Mouse (Mus musculus): Measurements from ENCODE around the gene C130026I21Rik. TPM values are rescaled to one million over a fixed set of nuclear protein-coding genes. Genes with fewer than 3 reads are reported as not detected.
"Not testable (repeated sequence)": the region's sequence is repeated elsewhere in the genome, so short reads cannot be mapped to it uniquely, and the experiment has no call there.

Gene C130026I21Rik
- polyA plus RNA-seq, 1 experiment from 2014 or later, result 1.1 TPM

DNA sequence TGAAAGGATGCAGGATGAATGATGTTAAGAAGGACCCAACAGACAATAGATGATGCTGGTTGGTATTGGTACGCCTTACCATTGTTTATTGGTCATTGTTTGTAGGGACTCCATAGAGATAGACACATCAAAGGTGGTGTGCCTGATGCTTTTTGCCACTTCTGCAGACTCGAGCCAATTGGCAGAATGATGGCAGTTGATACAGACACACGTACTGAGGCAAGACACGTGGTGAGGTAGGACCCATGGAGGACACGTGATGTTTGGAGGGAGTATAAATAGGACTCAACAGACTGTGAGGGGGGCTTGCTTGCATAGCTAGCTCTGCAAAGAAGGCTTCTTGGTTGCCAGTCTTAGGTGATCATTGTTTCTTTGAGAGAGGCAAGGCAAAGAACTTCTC lies 115.2 kb downstream of the C130026I21Rik start:
- not testable (repeated sequence) for ATAC-seq; H3K4me3 ChIP-seq (ENCODE audit: low read depth, low read length); H3K27ac ChIP-seq (ENCODE audit: low read depth); H3K4me2 ChIP-seq (ENCODE audit: low read depth, low read length); H3K9ac ChIP-seq (replicated peaks); H3K36me3 ChIP-seq (replicated peaks; ENCODE audit: insufficient read depth, low read length); H3K4me1 ChIP-seq (ENCODE audit: insufficient read depth); H3K9me3 ChIP-seq (ENCODE audit: low read length); H3K27me3 ChIP-seq (ENCODE audit: insufficient read depth, low read length); DNase-seq
- 68% methylated on average over 4 of the region's 5 CpGs for WGBS (ENCODE audit: insufficient replicate concordance)

DNA sequence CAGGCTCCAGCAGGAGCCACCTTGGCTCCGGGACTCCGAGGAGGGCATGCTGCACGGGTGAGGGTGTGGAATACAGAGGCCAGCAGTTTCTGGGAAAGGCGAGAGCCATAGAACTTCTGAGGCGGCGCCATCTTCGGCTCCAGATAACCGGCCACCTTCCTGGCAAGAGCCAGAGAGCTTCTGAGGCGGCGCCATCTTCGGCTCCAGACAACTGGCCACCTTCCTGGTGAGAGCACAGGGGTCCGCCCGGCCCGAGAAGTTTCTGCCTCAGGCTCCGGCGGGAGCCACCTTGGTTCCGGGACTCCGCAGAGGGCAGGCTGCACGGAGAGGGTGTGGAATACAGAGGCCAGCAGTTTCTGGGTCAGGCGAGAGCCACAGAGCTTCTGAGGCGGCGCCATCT lies 136.7 kb downstream of the C130026I21Rik start:
- DNase-seq; H3K27me3 ChIP-seq (ENCODE audit: insufficient read depth, low read length); H3K4me3 ChIP-seq (ENCODE audit: low read depth, low read length); H3K9me3 ChIP-seq (ENCODE audit: low read length); H3K36me3 ChIP-seq (replicated peaks; ENCODE audit: insufficient read depth, low read length); H3K4me1 ChIP-seq (ENCODE audit: insufficient read depth); ATAC-seq; H3K9ac ChIP-seq (replicated peaks); H3K27ac ChIP-seq (ENCODE audit: low read depth); H3K4me2 ChIP-seq (ENCODE audit: low read depth, low read length): not testable (repeated sequence)
- WGBS (ENCODE audit: insufficient replicate concordance), result 80% methylated on average over 22 of the region's 22 CpGs

DNA sequence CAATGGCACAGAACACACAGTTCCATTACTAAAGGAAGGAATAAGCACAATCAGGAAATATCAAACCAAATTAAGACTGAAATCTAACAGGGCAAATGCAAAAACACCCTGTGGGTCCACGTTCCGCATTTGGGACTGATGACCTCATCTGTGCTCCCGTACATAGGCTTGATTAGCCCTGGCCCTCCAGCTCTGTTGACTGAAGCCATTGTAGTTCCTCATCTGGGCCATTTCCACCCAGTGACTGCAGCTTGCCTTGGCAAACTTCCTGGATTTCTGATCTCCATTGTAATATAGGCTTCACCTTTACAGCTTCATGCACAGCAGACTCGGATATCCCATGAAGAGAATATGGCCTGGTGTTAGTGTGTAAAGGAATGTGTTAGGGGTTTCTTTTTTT lies 148.5 kb downstream of the C130026I21Rik start:
- not testable (repeated sequence) for DNase-seq; H3K4me1 ChIP-seq (ENCODE audit: insufficient read depth); H3K36me3 ChIP-seq (replicated peaks; ENCODE audit: insufficient read depth, low read length); H3K27me3 ChIP-seq (ENCODE audit: insufficient read depth, low read length); H3K4me3 ChIP-seq (ENCODE audit: low read depth, low read length); H3K4me2 ChIP-seq (ENCODE audit: low read depth, low read length); H3K27ac ChIP-seq (ENCODE audit: low read depth); ATAC-seq; H3K9me3 ChIP-seq (ENCODE audit: low read length); H3K9ac ChIP-seq (replicated peaks)
- WGBS (ENCODE audit: insufficient replicate concordance), result 77% methylated on average over 4 of the region's 4 CpGs

DNA sequence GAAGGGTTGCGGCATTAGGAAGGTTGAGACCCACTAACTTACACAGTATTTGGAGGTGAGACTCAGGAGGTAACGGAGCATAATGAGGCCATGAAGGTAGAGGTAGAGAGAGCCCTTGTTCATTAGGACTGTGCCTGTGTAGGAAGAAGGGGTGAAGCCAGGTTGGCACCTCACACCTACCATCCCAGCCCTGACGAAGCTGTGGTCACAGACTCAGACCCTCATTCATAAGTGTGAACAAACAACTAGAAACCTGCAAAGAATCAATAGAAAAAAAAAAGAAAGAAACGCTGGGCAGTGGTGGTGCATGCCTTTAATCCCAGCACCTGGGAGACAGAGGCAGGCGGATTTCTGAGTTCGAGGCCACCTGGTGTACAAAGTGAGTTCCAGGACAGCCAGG lies 152.0 kb downstream of the C130026I21Rik start:
- not testable (repeated sequence) for H3K36me3 ChIP-seq (replicated peaks; ENCODE audit: insufficient read depth, low read length); H3K9ac ChIP-seq (replicated peaks); H3K4me3 ChIP-seq (ENCODE audit: low read depth, low read length); H3K27me3 ChIP-seq (ENCODE audit: insufficient read depth, low read length); H3K27ac ChIP-seq (ENCODE audit: low read depth); ATAC-seq; DNase-seq; H3K4me1 ChIP-seq (ENCODE audit: insufficient read depth); H3K9me3 ChIP-seq (ENCODE audit: low read length); H3K4me2 ChIP-seq (ENCODE audit: low read depth, low read length)
- 65% methylated on average over 5 of the region's 6 CpGs for WGBS (ENCODE audit: insufficient replicate concordance)

DNA sequence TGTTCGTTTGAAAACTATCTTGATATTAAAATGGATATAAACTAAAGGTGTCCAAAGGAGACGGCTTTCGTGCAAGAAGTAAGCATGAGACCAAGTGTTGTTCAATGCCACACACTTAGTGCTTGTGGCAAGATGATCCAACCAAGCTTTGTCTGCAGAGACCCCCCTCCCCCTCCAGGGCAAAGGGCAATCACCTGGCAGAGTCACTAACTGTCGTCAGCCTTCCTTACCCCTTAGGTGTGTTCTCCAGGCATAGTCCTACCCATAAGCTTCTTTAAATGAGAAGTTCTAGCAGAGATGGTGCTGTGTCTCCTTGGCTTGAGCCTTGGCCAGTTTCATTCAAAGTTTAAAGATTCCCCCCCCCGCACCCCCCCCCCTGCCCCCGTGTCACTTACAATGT lies 152.8 kb downstream of the C130026I21Rik start:
- H3K4me1 ChIP-seq (ENCODE audit: insufficient read depth); DNase-seq; H3K4me2 ChIP-seq (ENCODE audit: low read depth, low read length); H3K27ac ChIP-seq (ENCODE audit: low read depth); H3K36me3 ChIP-seq (replicated peaks; ENCODE audit: insufficient read depth, low read length); H3K27me3 ChIP-seq (ENCODE audit: insufficient read depth, low read length); H3K9ac ChIP-seq (replicated peaks); ATAC-seq; H3K9me3 ChIP-seq (ENCODE audit: low read length); H3K4me3 ChIP-seq (ENCODE audit: low read depth, low read length): not testable (repeated sequence)
- whole genome bisulfite sequencing (ENCODE audit: insufficient replicate concordance), result 53% methylated on average over 4 of the region's 6 CpGs

DNA sequence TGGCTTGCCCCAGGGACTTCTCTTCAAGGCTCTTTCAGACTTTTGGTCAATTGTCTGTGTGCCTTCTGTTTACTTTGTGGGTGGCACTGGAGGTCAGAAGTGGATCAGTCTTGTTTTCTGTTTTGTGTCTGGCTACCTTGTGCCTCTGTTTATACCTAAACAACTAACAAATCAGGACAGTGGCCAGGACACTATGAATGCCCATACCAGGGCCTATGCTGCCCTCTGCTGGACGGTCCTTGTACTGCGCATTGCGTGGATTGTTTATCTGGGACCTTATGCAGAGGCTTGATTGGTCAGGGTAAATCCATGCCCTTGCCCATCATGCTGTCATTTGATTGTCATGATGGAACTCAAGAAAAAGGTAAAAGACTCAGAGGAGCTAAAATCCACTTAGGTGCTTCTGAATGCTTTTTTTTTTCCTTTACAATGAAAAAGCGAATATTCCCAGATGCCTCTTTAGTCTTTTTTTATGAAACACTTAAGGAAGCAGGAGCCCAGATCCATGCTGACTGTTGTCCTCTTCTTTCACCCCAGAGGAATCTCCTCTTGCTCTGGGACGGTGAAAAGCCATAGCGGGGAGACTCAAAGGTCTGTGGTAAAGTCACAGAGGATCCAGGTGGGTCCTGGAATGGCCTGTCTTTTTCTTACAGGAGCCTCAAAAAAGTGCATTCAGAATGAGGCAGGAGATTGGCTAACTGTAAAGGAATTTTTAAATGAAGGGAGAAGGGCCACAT lies 155.5 kb downstream of the C130026I21Rik start:
- 51% methylated on average over 6 of the region's 6 CpGs for WGBS (ENCODE audit: insufficient replicate concordance)
- H3K9ac ChIP-seq (replicated peaks); H3K9me3 ChIP-seq (ENCODE audit: low read length); H3K27ac ChIP-seq (ENCODE audit: low read depth); H3K36me3 ChIP-seq (replicated peaks; ENCODE audit: insufficient read depth, low read length); H3K4me3 ChIP-seq (ENCODE audit: low read depth, low read length); H3K27me3 ChIP-seq (ENCODE audit: insufficient read depth, low read length); DNase-seq; H3K4me1 ChIP-seq (ENCODE audit: insufficient read depth); ATAC-seq; H3K4me2 ChIP-seq (ENCODE audit: low read depth, low read length): not testable (repeated sequence)
- peak; percentile 29 for TF ChIP-seq CTCF (IDR thresholded peaks at IDR 0.05; ENCODE audit: low read depth)

DNA sequence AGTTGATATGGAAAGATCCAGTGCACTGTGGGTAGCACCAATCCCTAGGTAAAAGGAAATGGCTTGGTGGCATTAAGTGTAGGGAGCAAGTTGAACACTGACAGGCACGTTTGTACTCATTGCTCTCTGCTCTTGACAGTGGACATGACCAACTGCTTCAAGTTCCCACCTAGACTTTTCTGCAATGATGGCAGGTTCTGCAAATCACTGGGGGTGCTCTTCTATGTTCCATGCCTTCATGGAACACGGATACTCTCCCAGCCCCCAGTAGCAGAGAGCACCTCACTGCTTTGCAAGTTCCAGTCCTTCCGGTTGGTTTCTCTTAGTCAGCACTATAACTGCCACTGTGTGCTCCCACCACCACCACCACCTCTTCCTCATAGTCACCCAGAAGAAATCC lies 156.3 kb downstream of the C130026I21Rik start:
- H3K4me3 ChIP-seq (ENCODE audit: low read depth, low read length); H3K36me3 ChIP-seq (replicated peaks; ENCODE audit: insufficient read depth, low read length); ATAC-seq; H3K27me3 ChIP-seq (ENCODE audit: insufficient read depth, low read length); H3K4me1 ChIP-seq (ENCODE audit: insufficient read depth); H3K27ac ChIP-seq (ENCODE audit: low read depth); H3K4me2 ChIP-seq (ENCODE audit: low read depth, low read length); H3K9ac ChIP-seq (replicated peaks); H3K9me3 ChIP-seq (ENCODE audit: low read length): not testable (repeated sequence)
- 71% methylated on average over 3 of the region's 3 CpGs for WGBS (ENCODE audit: insufficient replicate concordance)
- DNase-seq, result peak; percentile 10

DNA sequence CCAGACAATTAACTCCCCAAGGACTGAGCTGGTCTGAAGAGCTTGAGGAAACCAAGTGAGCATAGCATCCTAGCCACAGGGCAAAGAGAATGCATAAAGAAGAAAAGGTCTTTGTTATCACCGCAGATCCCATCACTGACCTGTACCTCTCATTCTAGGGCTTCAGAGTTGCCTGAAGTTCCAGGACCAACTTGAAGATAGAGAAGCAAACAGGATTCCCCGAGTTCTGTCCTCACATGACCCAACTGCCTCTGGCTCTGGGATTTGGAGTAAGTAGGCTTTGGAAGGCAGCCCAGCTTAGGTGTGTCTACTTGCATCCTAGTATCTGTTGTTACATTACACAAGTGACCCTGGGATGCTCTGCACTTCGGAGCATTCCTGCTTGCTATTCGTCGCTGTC lies 157.5 kb downstream of the C130026I21Rik start:
- not testable (repeated sequence) for H3K9me3 ChIP-seq (ENCODE audit: low read length); H3K27ac ChIP-seq (ENCODE audit: low read depth); H3K27me3 ChIP-seq (ENCODE audit: insufficient read depth, low read length); DNase-seq; H3K4me1 ChIP-seq (ENCODE audit: insufficient read depth); H3K9ac ChIP-seq (replicated peaks); ATAC-seq; H3K36me3 ChIP-seq (replicated peaks; ENCODE audit: insufficient read depth, low read length); H3K4me2 ChIP-seq (ENCODE audit: low read depth, low read length); H3K4me3 ChIP-seq (ENCODE audit: low read depth, low read length)
- WGBS (ENCODE audit: insufficient replicate concordance), result 64% methylated on average over 2 of the region's 5 CpGs

DNA sequence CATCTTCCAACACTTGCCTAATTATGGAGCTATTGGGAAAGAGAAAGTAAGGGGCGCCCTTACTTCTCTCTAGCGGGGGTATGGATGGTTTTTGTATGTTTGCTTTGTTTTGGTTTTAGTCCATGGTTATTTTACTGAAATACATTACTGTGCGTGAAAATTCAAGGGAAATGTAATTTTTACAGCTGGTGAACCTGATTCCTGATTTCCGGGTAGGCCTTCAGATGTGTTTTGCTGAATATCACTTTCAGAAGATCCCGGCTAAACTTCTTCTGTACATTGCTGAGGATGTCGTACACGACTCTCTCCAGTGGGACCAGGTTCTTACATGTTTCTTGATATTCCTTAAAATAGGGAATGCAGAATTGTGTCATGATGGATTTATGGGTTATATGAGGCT lies 158.1 kb downstream of the C130026I21Rik start:
- not testable (repeated sequence) for H3K27me3 ChIP-seq (ENCODE audit: insufficient read depth, low read length); DNase-seq

DNA sequence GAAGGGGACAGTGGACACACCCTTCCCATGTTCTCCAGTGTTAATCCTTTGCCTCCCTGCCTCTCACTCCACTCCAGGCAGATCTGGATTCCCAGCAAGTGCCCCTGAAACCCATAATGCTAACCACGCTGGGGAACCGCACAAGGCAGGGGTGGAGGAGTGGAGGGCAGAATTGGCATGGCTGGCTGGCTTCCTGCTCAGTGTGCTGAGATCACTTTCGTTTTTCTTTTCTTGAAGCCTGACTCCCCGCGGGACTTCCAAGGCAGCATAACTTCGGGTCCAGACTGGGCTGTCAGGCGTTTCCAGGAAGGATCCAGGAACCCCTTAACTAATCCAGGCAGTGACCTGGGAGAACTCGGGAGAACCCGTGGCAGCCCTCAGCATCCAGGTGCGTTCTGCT lies 158.8 kb downstream of the C130026I21Rik start:
- H3K36me3 ChIP-seq (replicated peaks; ENCODE audit: insufficient read depth, low read length); H3K27me3 ChIP-seq (ENCODE audit: insufficient read depth, low read length); H3K27ac ChIP-seq (ENCODE audit: low read depth); H3K4me3 ChIP-seq (ENCODE audit: low read depth, low read length); H3K4me2 ChIP-seq (ENCODE audit: low read depth, low read length); ATAC-seq; H3K9me3 ChIP-seq (ENCODE audit: low read length); H3K9ac ChIP-seq (replicated peaks); H3K4me1 ChIP-seq (ENCODE audit: insufficient read depth): not testable (repeated sequence)
- DNase-seq, result peak; percentile 13
- WGBS (ENCODE audit: insufficient replicate concordance), result 56% methylated on average over 8 of the region's 10 CpGs

More for the DNA sequence above, 158.1 kb downstream of the C130026I21Rik start:
- H3K4me2 ChIP-seq (ENCODE audit: low read depth, low read length); H3K27ac ChIP-seq (ENCODE audit: low read depth); H3K36me3 ChIP-seq (replicated peaks; ENCODE audit: insufficient read depth, low read length); H3K4me3 ChIP-seq (ENCODE audit: low read depth, low read length); H3K9ac ChIP-seq (replicated peaks); H3K9me3 ChIP-seq (ENCODE audit: low read length); H3K4me1 ChIP-seq (ENCODE audit: insufficient read depth); ATAC-seq: not testable (repeated sequence)
- 82% methylated on average over 7 of the region's 7 CpGs for WGBS (ENCODE audit: insufficient replicate concordance)

All from liver, postnatal 0 days (tissue).